Mouse (Mus musculus): ENCODE measurements around the gene Wnt3a. TPM values are rescaled to one million over a fixed set of nuclear protein-coding genes. Genes with fewer than 3 reads are reported as not detected.
A peak's percentile ranks its signal among the peaks of the same experiment; 100 is the strongest.

Wnt3a gene
- polyA plus RNA-seq, 1 experiment from 2014 or later = 0.15 TPM

GRCm38 (mm10) chr11:59322988-59323387 lies 32.4 kb upstream of the Wnt3a start:
- no peak overlapping the region for H3K27ac ChIP-seq
- WGBS = 69% methylated on average over 3 of the region's 3 CpGs
- no peaks in the 10 kb centered on the region for H3K27me3 ChIP-seq (replicated peaks)
- H3K36me3 ChIP-seq = no peaks in the 10 kb centered on the region
- H3K4me2 ChIP-seq = no peak overlapping the region
- no peak for ATAC-seq (ENCODE audit: insufficient read depth, low FRiP score, low read depth)
- H3K9ac ChIP-seq = no peak overlapping the region
- peaks cover 4% of the 10 kb centered on the region; the same call in 1 of the 2 replicates for H3K4me1 ChIP-seq
- no peak overlapping the region for H3K4me3 ChIP-seq (replicated peaks)
- H3K9me3 ChIP-seq = no peaks in the 10 kb centered on the region

- H3K4me1 ChIP-seq = peaks cover 29% of the 10 kb centered on the region
- 52% methylated on average over 6 of the region's 6 CpGs for WGBS
- no peaks in the 10 kb centered on the region for H3K9me3 ChIP-seq
- ATAC-seq (ENCODE audit: insufficient read depth, low FRiP score, low read depth) = no peak
- no peaks in the 10 kb centered on the region for H3K27me3 ChIP-seq (replicated peaks)
- no peak overlapping the region for H3K4me2 ChIP-seq
- H3K36me3 ChIP-seq = no peaks in the 10 kb centered on the region
- no peak overlapping the region for H3K9ac ChIP-seq
- H3K4me3 ChIP-seq (replicated peaks) = no peak overlapping the region
- no peak overlapping the region for H3K27ac ChIP-seq
Observed at GRCm38 (mm10) chr11:59316517-59316916, 26.0 kb upstream of the Wnt3a start.

GRCm38 (mm10) chr11:59313944-59314343 lies 23.4 kb upstream of the Wnt3a start:
- WGBS = 44% methylated on average over 11 of the region's 11 CpGs
- no peaks in the 10 kb centered on the region for H3K9me3 ChIP-seq
- H3K27ac ChIP-seq = no peak overlapping the region
- H3K36me3 ChIP-seq = no peaks in the 10 kb centered on the region
- H3K27me3 ChIP-seq (replicated peaks) = no peaks in the 10 kb centered on the region
- H3K9ac ChIP-seq = no peak overlapping the region
- no peak overlapping the region for H3K4me3 ChIP-seq (replicated peaks)
- no peak for ATAC-seq (ENCODE audit: insufficient read depth, low FRiP score, low read depth)
- no peak overlapping the region for H3K4me2 ChIP-seq
- peaks cover 37% of the 10 kb centered on the region for H3K4me1 ChIP-seq

- Histone ChIP-seq H3K4me1 (peaks cover 45% of the 10 kb centered on the region), H3K27ac (no peak overlapping the region), H3K36me3 (no peaks in the 10 kb centered on the region), H3K9ac (no peak overlapping the region), H3K9me3 (no peaks in the 10 kb centered on the region), H3K27me3 (replicated peaks) (peaks cover 2% of the 10 kb centered on the region; the same call in 1 of the 2 replicates), H3K4me3 (replicated peaks) (no peak overlapping the region), H3K4me2 (no peak overlapping the region)
- WGBS = 47% methylated on average over 17 of the region's 17 CpGs
- ATAC-seq (ENCODE audit: insufficient read depth, low FRiP score, low read depth) = no peak
Observed at GRCm38 (mm10) chr11:59313029-59313811, 22.7 kb upstream of the Wnt3a start.

- ATAC-seq (ENCODE audit: insufficient read depth, low FRiP score, low read depth) = no peak
- no peaks in the 10 kb centered on the region for H3K9me3 ChIP-seq
- no peak overlapping the region for H3K4me2 ChIP-seq
- H3K27ac ChIP-seq = no peak overlapping the region
- no peak overlapping the region for H3K9ac ChIP-seq
- no peak overlapping the region for H3K4me3 ChIP-seq (replicated peaks)
- no peaks in the 10 kb centered on the region for H3K36me3 ChIP-seq
- H3K27me3 ChIP-seq (replicated peaks) = peaks cover 7% of the 10 kb centered on the region
- H3K4me1 ChIP-seq = peaks cover 51% of the 10 kb centered on the region
- 45% methylated on average over 8 of the region's 8 CpGs for WGBS
Observed at GRCm38 (mm10) chr11:59312501-59312900, 21.9 kb upstream of the Wnt3a start.

GRCm38 (mm10) chr11:59312060-59312459 lies 21.5 kb upstream of the Wnt3a start:
- Histone ChIP-seq H3K4me2 (no peak overlapping the region), H3K27me3 (replicated peaks) (peaks cover 11% of the 10 kb centered on the region), H3K4me1 (peaks cover 55% of the 10 kb centered on the region), H3K36me3 (no peaks in the 10 kb centered on the region), H3K9ac (no peak overlapping the region), H3K27ac (no peak overlapping the region), H3K4me3 (replicated peaks) (no peak overlapping the region), H3K9me3 (no peaks in the 10 kb centered on the region)
- 54% methylated on average over 6 of the region's 6 CpGs for WGBS
- ATAC-seq (ENCODE audit: insufficient read depth, low FRiP score, low read depth) = no peak

GRCm38 (mm10) chr11:59309976-59310375 lies 19.4 kb upstream of the Wnt3a start:
- Histone ChIP-seq H3K9ac (no peak overlapping the region), H3K36me3 (no peaks in the 10 kb centered on the region), H3K9me3 (no peaks in the 10 kb centered on the region), H3K4me3 (replicated peaks) (no peak overlapping the region), H3K27ac (peak overlapping the region; percentile 62), H3K4me2 (peak overlapping the region; percentile 93; the same call in 1 of the 2 replicates), H3K4me1 (peaks cover 71% of the 10 kb centered on the region), H3K27me3 (replicated peaks) (peaks cover 30% of the 10 kb centered on the region)
- WGBS = 59% methylated on average over 8 of the region's 8 CpGs
- ATAC-seq (ENCODE audit: insufficient read depth, low FRiP score, low read depth) = no peak

- ATAC-seq (ENCODE audit: insufficient read depth, low FRiP score, low read depth) = peak; percentile 65
- peak overlapping the region; percentile 93 for H3K4me2 ChIP-seq
- H3K27ac ChIP-seq = peak overlapping the region; percentile 62; the same call in 1 of the 2 replicates
- 18% methylated on average over 12 of the region's 12 CpGs for WGBS
- H3K36me3 ChIP-seq = no peaks in the 10 kb centered on the region
- peaks cover 38% of the 10 kb centered on the region for H3K27me3 ChIP-seq (replicated peaks)
- H3K9ac ChIP-seq = no peak overlapping the region
- H3K4me1 ChIP-seq = peaks cover 67% of the 10 kb centered on the region
- H3K9me3 ChIP-seq = no peaks in the 10 kb centered on the region
- H3K4me3 ChIP-seq (replicated peaks) = no peak overlapping the region
Observed at GRCm38 (mm10) chr11:59309106-59309805, 18.7 kb upstream of the Wnt3a start.

GRCm38 (mm10) chr11:59308625-59309024 lies 18.1 kb upstream of the Wnt3a start:
- peak overlapping the region; percentile 93 for H3K4me2 ChIP-seq
- peak overlapping the region; percentile 65 for H3K4me3 ChIP-seq (replicated peaks)
- 38% methylated on average over 6 of the region's 6 CpGs for WGBS
- peaks cover 43% of the 10 kb centered on the region for H3K27me3 ChIP-seq (replicated peaks)
- H3K9ac ChIP-seq = no peak overlapping the region
- H3K27ac ChIP-seq = peak overlapping the region; percentile 62; the same call in 1 of the 2 replicates
- peaks cover 60% of the 10 kb centered on the region for H3K4me1 ChIP-seq
- no peak for ATAC-seq (ENCODE audit: insufficient read depth, low FRiP score, low read depth)
- H3K36me3 ChIP-seq = no peaks in the 10 kb centered on the region
- H3K9me3 ChIP-seq = no peaks in the 10 kb centered on the region

- Histone ChIP-seq H3K4me3 (replicated peaks) (peak overlapping the region; percentile 65), H3K27ac (no peak overlapping the region), H3K9me3 (no peaks in the 10 kb centered on the region), H3K36me3 (no peaks in the 10 kb centered on the region), H3K27me3 (replicated peaks) (peaks cover 46% of the 10 kb centered on the region), H3K4me1 (peaks cover 56% of the 10 kb centered on the region), H3K9ac (no peak overlapping the region), H3K4me2 (peak overlapping the region; percentile 93)
- WGBS = 29% methylated on average over 12 of the region's 12 CpGs
- ATAC-seq (ENCODE audit: insufficient read depth, low FRiP score, low read depth) = no peak
Observed at GRCm38 (mm10) chr11:59308164-59308542, 17.6 kb upstream of the Wnt3a start.

- H3K4me2 ChIP-seq = peak overlapping the region; percentile 93
- peaks cover 46% of the 10 kb centered on the region for H3K27me3 ChIP-seq (replicated peaks)
- H3K27ac ChIP-seq = no peak overlapping the region
- peak overlapping the region; percentile 65 for H3K4me3 ChIP-seq (replicated peaks)
- peak; percentile 54; the same call in 1 of the 2 replicates for ATAC-seq (ENCODE audit: insufficient read depth, low FRiP score, low read depth)
- H3K9ac ChIP-seq = no peak overlapping the region; the same call in 1 of the 2 replicates
- no peaks in the 10 kb centered on the region for H3K36me3 ChIP-seq
- 1% methylated on average over 45 of the region's 45 CpGs for WGBS
- peaks cover 52% of the 10 kb centered on the region for H3K4me1 ChIP-seq
- H3K9me3 ChIP-seq = no peaks in the 10 kb centered on the region
Observed at GRCm38 (mm10) chr11:59307422-59308163, 17.0 kb upstream of the Wnt3a start.

Data from stomach, embryonic 15.5 days (tissue).